In genomic region chr6:135805436-135805835, GRCm38 (mm10) we compare ENCODE assay signal across 17 mouse cellular contexts.
"Had no signal": no experiment of that assay in that cellular context is flagged by ENCODE, and none has a peak within 500 bp of the region (broad histone marks: within the 10 kb centered on the region; RNA-seq: fewer than 3 reads in every experiment).

No protein-coding gene starts in this region.

- H3K9me3 ChIP-seq: hindbrain, embryonic 15.5 days; limb, embryonic 10.5 days; liver, embryonic 15.5 days; midbrain, embryonic 15.5 days; neural tube, embryonic 13.5 days; stomach, embryonic 15.5 days had no signal

- H3K4me2 ChIP-seq: hindbrain, embryonic 15.5 days; liver, embryonic 11.5 days; liver, embryonic 15.5 days; midbrain, embryonic 11.5 days; midbrain, embryonic 15.5 days; neural tube, embryonic 13.5 days; stomach, embryonic 15.5 days had no signal

- H3K9ac ChIP-seq: hindbrain, embryonic 15.5 days; liver, embryonic 15.5 days; midbrain, embryonic 15.5 days; neural tube, embryonic 13.5 days; stomach, embryonic 15.5 days had no signal

- H3K27me3 ChIP-seq: hindbrain, embryonic 15.5 days; liver, embryonic 15.5 days; midbrain, embryonic 15.5 days; neural tube, embryonic 13.5 days; stomach, embryonic 15.5 days had no signal

- H3K27ac ChIP-seq: hindbrain, embryonic 15.5 days; left cerebral cortex, adult 2 months; limb, embryonic 10.5 days; liver, embryonic 15.5 days; midbrain, embryonic 15.5 days; neural tube, embryonic 13.5 days; stomach, embryonic 15.5 days had no signal

- H3K4me1 ChIP-seq: hindbrain, embryonic 15.5 days; limb, embryonic 10.5 days; liver, embryonic 15.5 days; midbrain, embryonic 15.5 days; stomach, embryonic 15.5 days had no signal

- H3K4me3 ChIP-seq: hindbrain, embryonic 15.5 days; left cerebral cortex, adult 2 months; limb, embryonic 10.5 days; liver, embryonic 15.5 days; midbrain, embryonic 15.5 days; neural tube, embryonic 13.5 days; stomach, embryonic 15.5 days had no signal

- H3K36me3 ChIP-seq: hindbrain, embryonic 15.5 days; limb, embryonic 10.5 days; liver, embryonic 15.5 days; midbrain, embryonic 15.5 days; neural tube, embryonic 13.5 days; stomach, embryonic 15.5 days had no signal

- ATAC-seq: lung, postnatal 0 days; midbrain, embryonic 15.5 days had no signal

- DNase-seq: lung, adult 2 months; lung, postnatal 4 days; right cerebral cortex, adult 18-20 months; right cerebral cortex, postnatal 4 days; spleen, adult 18-20 months; thymus, adult 2 months; thymus, postnatal 25 days had no signal
